Mouse (Mus musculus) kidney, embryonic 15.5 days (tissue): ENCODE results near the gene Psd. TPM values are rescaled to one million over a fixed set of nuclear protein-coding genes. Genes with fewer than 3 reads are reported as not detected.

Source experiments
- ATAC-seq: fragments of 200-750 bp; cut with Nextera tagmentation; replicated peaks from 2 replicates; pipeline ENCODE4 v1.8.0; 2017; ENCODE audit warnings: moderate TSS enrichment; ENCODE audit not compliant: low FRiP score
- H3K27ac ChIP-seq: fragments of 300-500 bp; sonication (generic); 2 replicates; pipeline ENCODE4 v1.5.1; 2015; ENCODE audit warnings: mild to moderate bottlenecking, inconsistent platforms
- H3K27me3 ChIP-seq: fragments of 300-500 bp; sonication (generic); 2 replicates; pipeline ENCODE4 v1.6.1; 2015; ENCODE audit warnings: inconsistent platforms
- H3K36me3 ChIP-seq: fragments of 300-500 bp; sonication (generic); 2 replicates; pipeline ENCODE4 v1.6.1; 2015; ENCODE audit warnings: inconsistent platforms
- H3K4me1 ChIP-seq: fragments of 300-500 bp; sonication (generic); 2 replicates; pipeline ENCODE4 v1.6.1; 2015; ENCODE audit warnings: inconsistent platforms
- H3K4me2 ChIP-seq: fragments of 300-500 bp; sonication (generic); 2 replicates; pipeline ENCODE4 v1.6.1; 2015; ENCODE audit warnings: moderate library complexity, mild to moderate bottlenecking, inconsistent platforms
- H3K4me3 ChIP-seq: fragments of 300-500 bp; sonication (generic); replicated peaks from 2 replicates; pipeline ENCODE4 v1.5.1; 2015; ENCODE audit warnings: mild to moderate bottlenecking, inconsistent platforms
- H3K9ac ChIP-seq: fragments of 300-500 bp; sonication (generic); 2 replicates; pipeline ENCODE4 v1.6.1; 2015; ENCODE audit warnings: mild to moderate bottlenecking, inconsistent platforms
- H3K9me3 ChIP-seq: fragments of 300-500 bp; sonication (generic); replicated peaks from 2 replicates; pipeline ENCODE4 v1.6.1; 2016; ENCODE audit warnings: inconsistent platforms
- WGBS: fragments of 180-500 bp; shearing (Covaris S2); methylation state at CpG from one replicate; pipeline ENCODE4 v1.1.7; 2015; ENCODE audit warnings: mixed read lengths; 5-methylcytosine and 5-hydroxymethylcytosine counted together
- polyA plus RNA-seq: library from polyadenylated mRNA; unstranded; fragments of >200 nt; fragmentation: Nextera tagmentation; extraction: Ambion mirVana; gene quantifications from 2 replicates; pipeline ENCODE4 v1.2.1, GENCODE M21; 2015

Psd gene
- polyA plus RNA-seq, 1 experiment from 2014 or later, result 7.2 TPM

GRCm38 (mm10) chr19:46350168-46350932 is 23.4 kb upstream of the Psd start, which contains the start of gene 2310034G01Rik:
TSS of gene 2310034G01Rik (minus strand) at chr19:46350302.
- H3K36me3 ChIP-seq, result no peaks in the 10 kb centered on the region
- H3K4me3 ChIP-seq, result peak within 1 kb of the TSS; percentile 70
- no peaks in the 10 kb centered on the region for H3K27me3 ChIP-seq
- peak within 1 kb of the TSS; percentile 81 for H3K9ac ChIP-seq
- no peak for ATAC-seq
- peaks cover 25% of the 10 kb centered on the region for H3K4me1 ChIP-seq
- 59% methylated on average over 10 of the region's 10 CpGs for WGBS
- H3K9me3 ChIP-seq, result no peaks in the 10 kb centered on the region
- H3K27ac ChIP-seq, result peak within 1 kb of the TSS; percentile 90
- H3K4me2 ChIP-seq, result peak within 1 kb of the TSS; percentile 95

- H3K4me1 ChIP-seq, result peaks cover 25% of the 10 kb centered on the region
- peaks cover 6% of the 10 kb centered on the region; the same call in 1 of the 2 replicates for H3K27me3 ChIP-seq
- H3K9ac ChIP-seq, result peak overlapping the region; percentile 81
- no peaks in the 10 kb centered on the region for H3K9me3 ChIP-seq
- H3K4me2 ChIP-seq, result peak overlapping the region; percentile 95
- peak overlapping the region; percentile 70 for H3K4me3 ChIP-seq
- ATAC-seq, result no peak
- no peaks in the 10 kb centered on the region for H3K36me3 ChIP-seq
- H3K27ac ChIP-seq, result no peak overlapping the region
- 30% methylated on average over 6 of the region's 6 CpGs for WGBS
Measured at GRCm38 (mm10) chr19:46349550-46349949, 22.6 kb upstream of the Psd start.

DNA sequence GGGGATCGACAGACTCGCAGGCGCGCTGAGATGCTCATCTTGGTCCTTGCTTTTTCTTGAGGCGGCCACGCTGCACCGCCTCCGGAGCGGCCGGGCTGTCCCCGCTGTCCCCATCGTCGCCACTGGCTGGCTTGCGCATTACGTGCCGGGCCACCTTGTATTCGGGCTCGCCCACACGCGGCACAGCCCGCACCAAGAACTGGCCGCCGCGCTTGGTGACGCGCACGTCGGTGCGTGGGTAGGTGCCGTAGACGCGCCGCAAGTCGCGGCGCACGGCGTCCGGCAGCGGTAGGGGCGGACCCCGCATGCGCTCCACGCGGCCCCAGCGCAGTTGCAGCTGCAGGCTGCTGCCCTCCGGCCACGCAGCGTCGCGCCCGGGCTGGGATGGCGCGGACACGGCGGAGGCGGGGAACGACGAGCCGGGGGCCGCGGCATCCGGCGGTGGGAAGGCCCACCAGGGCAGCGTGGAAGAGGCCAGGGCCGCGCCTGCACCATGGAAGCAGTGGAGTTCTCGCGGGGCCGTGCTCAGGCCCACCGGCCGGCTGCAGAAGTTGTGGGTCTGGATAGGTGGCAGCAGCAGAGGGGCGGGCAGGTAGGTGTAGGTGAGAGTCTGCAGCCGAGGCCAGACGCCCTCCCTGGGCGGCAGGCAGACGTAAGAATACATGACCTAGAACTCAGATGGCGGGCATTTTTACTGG is 22.0 kb upstream of the Psd start:
- H3K4me2 ChIP-seq, result peak overlapping the region; percentile 95
- no peaks in the 10 kb centered on the region for H3K9me3 ChIP-seq
- peaks cover 12% of the 10 kb centered on the region for H3K27me3 ChIP-seq
- under 1% methylated on average over 78 of the region's 78 CpGs for WGBS
- peaks cover 25% of the 10 kb centered on the region for H3K4me1 ChIP-seq
- H3K36me3 ChIP-seq, result no peaks in the 10 kb centered on the region
- H3K4me3 ChIP-seq, result peak overlapping the region; percentile 70
- H3K9ac ChIP-seq, result peak overlapping the region; percentile 81
- peak; percentile 86 for ATAC-seq
- H3K27ac ChIP-seq, result peak overlapping the region; percentile 90

DNA sequence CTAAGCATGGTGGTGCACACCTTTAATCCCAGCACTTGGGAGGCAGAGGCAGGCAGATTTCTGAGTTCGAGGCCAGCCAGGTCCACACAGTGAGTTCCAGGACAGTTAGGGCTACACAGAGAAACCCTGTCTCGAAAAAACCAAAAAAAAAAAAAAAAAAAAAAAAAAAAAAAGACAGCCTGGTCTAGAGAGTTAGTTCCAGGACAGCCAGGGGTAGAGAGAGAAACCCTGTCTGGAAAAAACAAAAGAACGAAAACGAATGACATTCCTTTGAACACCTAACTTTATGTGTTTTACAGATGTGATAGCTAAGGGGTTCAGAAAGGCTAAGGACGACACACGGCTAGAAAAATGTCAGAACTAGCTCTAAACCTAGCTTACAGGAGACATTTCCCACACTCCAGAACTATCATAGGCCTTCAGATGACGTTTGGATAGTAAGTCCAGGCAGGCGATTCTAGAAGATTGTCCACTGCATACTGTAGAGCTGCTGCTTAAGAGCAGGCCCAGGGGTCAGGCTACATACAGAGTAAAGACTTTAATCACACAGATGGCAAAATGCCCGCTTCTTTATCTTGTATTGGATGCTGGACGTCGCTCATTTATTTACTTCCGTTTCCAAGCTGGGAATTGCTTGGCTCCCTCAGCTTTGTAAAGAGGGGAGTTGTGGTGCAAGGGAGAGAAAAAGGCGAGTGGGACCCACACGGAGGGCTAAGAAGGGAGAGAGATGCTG is 21.1 kb upstream of the Psd start:
- peak; percentile 16; the same call in 1 of the 2 replicates for ATAC-seq
- WGBS, result 27% methylated on average over 14 of the region's 14 CpGs
- Histone ChIP-seq H3K4me2 (peak overlapping the region; percentile 95), H3K4me1 (peaks cover 25% of the 10 kb centered on the region), H3K4me3 (peak overlapping the region; percentile 70), H3K9ac (peak overlapping the region; percentile 81), H3K27ac (peak overlapping the region; percentile 90), H3K36me3 (no peaks in the 10 kb centered on the region), H3K27me3 (peaks cover 19% of the 10 kb centered on the region), H3K9me3 (no peaks in the 10 kb centered on the region)

GRCm38 (mm10) chr19:46347146-46347545 is 20.2 kb upstream of the Psd start:
- Histone ChIP-seq H3K27ac (no peak overlapping the region), H3K4me3 (no peak overlapping the region), H3K4me1 (peaks cover 25% of the 10 kb centered on the region), H3K4me2 (no peak overlapping the region), H3K9me3 (no peaks in the 10 kb centered on the region), H3K27me3 (peaks cover 20% of the 10 kb centered on the region), H3K9ac (no peak overlapping the region), H3K36me3 (no peaks in the 10 kb centered on the region)
- WGBS, result 96% methylated on average over 1 of the region's 1 CpGs
- ATAC-seq, result no peak

- Histone ChIP-seq H3K4me2 (no peak overlapping the region), H3K27ac (no peak overlapping the region), H3K4me1 (peaks cover 24% of the 10 kb centered on the region), H3K9me3 (no peaks in the 10 kb centered on the region), H3K4me3 (no peak overlapping the region), H3K36me3 (no peaks in the 10 kb centered on the region), H3K9ac (no peak overlapping the region), H3K27me3 (peaks cover 20% of the 10 kb centered on the region)
- WGBS, result 20% methylated on average over 7 of the region's 7 CpGs
- no peak for ATAC-seq
Measured at GRCm38 (mm10) chr19:46344710-46345419, 17.9 kb upstream of the Psd start.

DNA sequence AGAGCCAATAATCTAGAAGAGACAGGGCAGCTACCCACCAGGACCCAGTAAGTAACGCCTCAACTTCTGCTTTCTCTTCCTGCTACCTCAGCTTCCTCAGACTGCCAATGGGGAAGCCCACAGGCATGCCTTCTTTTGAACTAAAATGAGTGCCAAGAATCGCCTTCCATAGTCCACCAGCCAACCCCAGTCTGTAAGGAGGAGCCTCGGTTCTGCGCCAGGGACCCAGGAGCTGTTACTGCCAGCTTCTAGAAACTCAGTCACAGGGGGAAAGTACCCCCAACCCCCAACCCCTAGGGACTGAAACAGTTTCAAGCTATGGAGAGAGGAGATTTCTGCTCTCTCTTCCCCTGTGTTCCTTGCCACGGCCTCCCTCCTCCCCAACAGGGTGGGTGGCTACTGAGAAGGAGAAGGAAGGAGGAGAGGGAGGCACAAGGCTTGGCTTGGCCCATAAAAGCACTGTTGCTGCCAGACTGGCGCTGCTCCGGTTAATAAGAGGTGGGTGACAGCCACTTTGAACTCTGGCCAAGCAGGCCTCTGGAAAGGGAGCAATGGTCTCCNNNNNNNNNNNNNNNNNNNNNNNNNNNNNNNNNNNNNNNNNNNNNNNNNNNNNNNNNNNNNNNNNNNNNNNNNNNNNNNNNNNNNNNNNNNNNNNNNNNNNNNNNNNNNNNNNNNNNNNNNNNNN is 12.5 kb upstream of the Psd start:
- peaks cover 14% of the 10 kb centered on the region for H3K27me3 ChIP-seq
- H3K4me2 ChIP-seq, result peak overlapping the region; percentile 68; the same call in 1 of the 2 replicates
- WGBS, result 69% methylated on average over 7 of the region's 7 CpGs
- ATAC-seq, result no peak
- no peaks in the 10 kb centered on the region for H3K9me3 ChIP-seq
- H3K27ac ChIP-seq, result peak overlapping the region; percentile 58; the same call in 1 of the 2 replicates
- no peak overlapping the region for H3K4me3 ChIP-seq
- H3K4me1 ChIP-seq, result peaks cover 32% of the 10 kb centered on the region
- H3K36me3 ChIP-seq, result no peaks in the 10 kb centered on the region
- no peak overlapping the region for H3K9ac ChIP-seq

- no peak overlapping the region for H3K9ac ChIP-seq
- no peaks in the 10 kb centered on the region for H3K36me3 ChIP-seq
- peak overlapping the region; percentile 68 for H3K4me2 ChIP-seq
- WGBS, result 52% methylated on average over 6 of the region's 6 CpGs
- peak overlapping the region; percentile 92 for H3K4me3 ChIP-seq
- H3K27me3 ChIP-seq, result peaks cover 8% of the 10 kb centered on the region
- ATAC-seq, result no peak
- H3K9me3 ChIP-seq, result no peaks in the 10 kb centered on the region
- H3K4me1 ChIP-seq, result peaks cover 32% of the 10 kb centered on the region
- H3K27ac ChIP-seq, result peak overlapping the region; percentile 58; the same call in 1 of the 2 replicates
Measured at GRCm38 (mm10) chr19:46338942-46339286, 12.0 kb upstream of the Psd start.

- H3K9ac ChIP-seq, result peak within 1 kb of the TSS; percentile 77
- peaks cover 32% of the 10 kb centered on the region for H3K4me1 ChIP-seq
- peak within 1 kb of the TSS; percentile 68 for H3K4me2 ChIP-seq
- peaks cover 4% of the 10 kb centered on the region for H3K27me3 ChIP-seq
- H3K4me3 ChIP-seq, result peak within 1 kb of the TSS; percentile 92
- peak; percentile 78 for ATAC-seq
- no peaks in the 10 kb centered on the region for H3K9me3 ChIP-seq
- WGBS, result under 1% methylated on average over 31 of the region's 31 CpGs
- peak within 1 kb of the TSS; percentile 62 for H3K27ac ChIP-seq
- H3K36me3 ChIP-seq, result no peaks in the 10 kb centered on the region
Measured at GRCm38 (mm10) chr19:46338331-46338936, 11.5 kb upstream of the Psd start, which contains the start of gene Cuedc2. TSS of gene Cuedc2 (minus strand) at chr19:46338702.

GRCm38 (mm10) chr19:46337719-46338330 is 10.9 kb upstream of the Psd start:
- Histone ChIP-seq H3K4me1 (peaks cover 32% of the 10 kb centered on the region), H3K27me3 (no peaks in the 10 kb centered on the region), H3K9ac (peak overlapping the region; percentile 77), H3K4me3 (peak overlapping the region; percentile 92), H3K27ac (peak overlapping the region; percentile 62), H3K36me3 (peaks cover 1% of the 10 kb centered on the region; the same call in 1 of the 2 replicates), H3K9me3 (no peaks in the 10 kb centered on the region), H3K4me2 (peak overlapping the region; percentile 68)
- WGBS, result 35% methylated on average over 15 of the region's 15 CpGs
- ATAC-seq, result no peak; the same call in 1 of the 2 replicates
